Mouse (Mus musculus): ENCODE data around the gene Oat. TPM values are rescaled to one million over a fixed set of nuclear protein-coding genes. Genes with fewer than 3 reads are reported as not detected.

Oat gene
- polyA plus RNA-seq, 1 experiment: 50.3 TPM

- Histone ChIP-seq H3K4me1 (ENCODE audit: control insufficient read depth, insufficient read depth, insufficient read length, low read length) (peaks cover 2% of the 10 kb centered on the region; the same call in 1 of the 2 replicates), H3K4me3 (ENCODE audit: insufficient read depth, low read depth, low read length) (no peak overlapping the region), H3K27ac (replicated peaks; ENCODE audit: low read depth, low read length) (no peak overlapping the region)
Measured at GRCm38 (mm10) chr7:132573205-132573604, 3.0 kb downstream of the Oat start.

GRCm38 (mm10) chr7:132572738-132573137 lies 3.5 kb downstream of the Oat start:
- H3K4me3 ChIP-seq (ENCODE audit: insufficient read depth, low read depth, low read length): no peak overlapping the region
- peaks cover 2% of the 10 kb centered on the region; the same call in 1 of the 2 replicates for H3K4me1 ChIP-seq (ENCODE audit: control insufficient read depth, insufficient read depth, insufficient read length, low read length)
- H3K27ac ChIP-seq (replicated peaks; ENCODE audit: low read depth, low read length): no peak overlapping the region

- no peak overlapping the region for H3K4me3 ChIP-seq (ENCODE audit: insufficient read depth, low read depth, low read length)
- H3K27ac ChIP-seq (replicated peaks; ENCODE audit: low read depth, low read length): no peak overlapping the region
- H3K4me1 ChIP-seq (ENCODE audit: control insufficient read depth, insufficient read depth, insufficient read length, low read length): peaks cover 2% of the 10 kb centered on the region; the same call in 1 of the 2 replicates
Measured at GRCm38 (mm10) chr7:132571481-132571880, 4.7 kb downstream of the Oat start.

- Histone ChIP-seq H3K4me1 (ENCODE audit: control insufficient read depth, insufficient read depth, insufficient read length, low read length) (peaks cover 2% of the 10 kb centered on the region; the same call in 1 of the 2 replicates), H3K27ac (replicated peaks; ENCODE audit: low read depth, low read length) (no peak overlapping the region), H3K4me3 (ENCODE audit: insufficient read depth, low read depth, low read length) (no peak overlapping the region)
Measured at GRCm38 (mm10) chr7:132570071-132570470, 6.1 kb downstream of the Oat start.

- peaks cover 2% of the 10 kb centered on the region; the same call in 1 of the 2 replicates for H3K4me1 ChIP-seq (ENCODE audit: control insufficient read depth, insufficient read depth, insufficient read length, low read length)
- H3K27ac ChIP-seq (replicated peaks; ENCODE audit: low read depth, low read length): no peak overlapping the region
- no peak overlapping the region for H3K4me3 ChIP-seq (ENCODE audit: insufficient read depth, low read depth, low read length)
Measured at GRCm38 (mm10) chr7:132568817-132569216, 7.4 kb downstream of the Oat start.

- H3K27ac ChIP-seq (replicated peaks; ENCODE audit: low read depth, low read length): no peak overlapping the region
Measured at GRCm38 (mm10) chr7:132565831-132566230, 10.4 kb downstream of the Oat start.

GRCm38 (mm10) chr7:132559138-132559766 lies 16.9 kb downstream of the Oat start:
- peak overlapping the region; percentile 61 for H3K27ac ChIP-seq (replicated peaks; ENCODE audit: low read depth, low read length)
- no peak overlapping the region for H3K4me3 ChIP-seq (ENCODE audit: insufficient read depth, low read depth, low read length)
- peaks cover 9% of the 10 kb centered on the region; the same call in 1 of the 2 replicates for H3K4me1 ChIP-seq (ENCODE audit: control insufficient read depth, insufficient read depth, insufficient read length, low read length)

More at GRCm38 (mm10) chr7:132565831-132566230, 10.4 kb downstream of the Oat start:
- H3K4me3 ChIP-seq (ENCODE audit: insufficient read depth, low read depth, low read length): no peak overlapping the region
- no peaks in the 10 kb centered on the region; the same call in 1 of the 2 replicates for H3K4me1 ChIP-seq (ENCODE audit: control insufficient read depth, insufficient read depth, insufficient read length, low read length)

GRCm38 (mm10) chr7:132558141-132558736 lies 18.0 kb downstream of the Oat start:
- Histone ChIP-seq H3K27ac (replicated peaks; ENCODE audit: low read depth, low read length) (no peak overlapping the region), H3K4me1 (ENCODE audit: control insufficient read depth, insufficient read depth, insufficient read length, low read length) (peaks cover 9% of the 10 kb centered on the region; the same call in 1 of the 2 replicates), H3K4me3 (ENCODE audit: insufficient read depth, low read depth, low read length) (no peak overlapping the region)

- Histone ChIP-seq H3K27ac (replicated peaks; ENCODE audit: low read depth, low read length) (no peak overlapping the region), H3K4me3 (ENCODE audit: insufficient read depth, low read depth, low read length) (no peak overlapping the region), H3K4me1 (ENCODE audit: control insufficient read depth, insufficient read depth, insufficient read length, low read length) (peaks cover 9% of the 10 kb centered on the region; the same call in 1 of the 2 replicates)
Measured at GRCm38 (mm10) chr7:132556575-132556974, 19.6 kb downstream of the Oat start.

GRCm38 (mm10) chr7:132555911-132556310 lies 20.3 kb downstream of the Oat start:
- Histone ChIP-seq H3K4me1 (ENCODE audit: control insufficient read depth, insufficient read depth, insufficient read length, low read length) (peaks cover 9% of the 10 kb centered on the region; the same call in 1 of the 2 replicates), H3K27ac (replicated peaks; ENCODE audit: low read depth, low read length) (no peak overlapping the region), H3K4me3 (ENCODE audit: insufficient read depth, low read depth, low read length) (no peak overlapping the region)

GRCm38 (mm10) chr7:132554091-132554490 lies 22.1 kb downstream of the Oat start:
- Histone ChIP-seq H3K4me1 (ENCODE audit: control insufficient read depth, insufficient read depth, insufficient read length, low read length) (peaks cover 9% of the 10 kb centered on the region; the same call in 1 of the 2 replicates), H3K27ac (replicated peaks; ENCODE audit: low read depth, low read length) (no peak overlapping the region), H3K4me3 (ENCODE audit: insufficient read depth, low read depth, low read length) (no peak overlapping the region)

- Histone ChIP-seq H3K4me3 (ENCODE audit: insufficient read depth, low read depth, low read length) (peak overlapping the region; percentile 57), H3K27ac (replicated peaks; ENCODE audit: low read depth, low read length) (no peak overlapping the region), H3K4me1 (ENCODE audit: control insufficient read depth, insufficient read depth, insufficient read length, low read length) (0 out of 2 replicates have a peak, but pooled peaks cover 4% of the 10 kb centered on the region)
Measured at GRCm38 (mm10) chr7:132551351-132552126, 24.7 kb downstream of the Oat start.

- no peak overlapping the region for H3K4me3 ChIP-seq (ENCODE audit: insufficient read depth, low read depth, low read length)
- no peaks in the 10 kb centered on the region for H3K4me1 ChIP-seq (ENCODE audit: control insufficient read depth, insufficient read depth, insufficient read length, low read length)
- no peak overlapping the region for H3K27ac ChIP-seq (replicated peaks; ENCODE audit: low read depth, low read length)
Measured at GRCm38 (mm10) chr7:132547126-132547525, 29.1 kb downstream of the Oat start.

- no peak overlapping the region for H3K4me3 ChIP-seq (ENCODE audit: insufficient read depth, low read depth, low read length)
- H3K4me1 ChIP-seq (ENCODE audit: control insufficient read depth, insufficient read depth, insufficient read length, low read length): no peaks in the 10 kb centered on the region
- H3K27ac ChIP-seq (replicated peaks; ENCODE audit: low read depth, low read length): no peak overlapping the region
Measured at GRCm38 (mm10) chr7:132542427-132542826, 33.8 kb downstream of the Oat start.

GRCm38 (mm10) chr7:132541566-132541965 lies 34.6 kb downstream of the Oat start:
- H3K27ac ChIP-seq (replicated peaks; ENCODE audit: low read depth, low read length): no peak overlapping the region
- no peak overlapping the region for H3K4me3 ChIP-seq (ENCODE audit: insufficient read depth, low read depth, low read length)
- no peaks in the 10 kb centered on the region for H3K4me1 ChIP-seq (ENCODE audit: control insufficient read depth, insufficient read depth, insufficient read length, low read length)

Data from brown adipose tissue, adult 24 weeks (tissue).